In the genomic region with DNA sequence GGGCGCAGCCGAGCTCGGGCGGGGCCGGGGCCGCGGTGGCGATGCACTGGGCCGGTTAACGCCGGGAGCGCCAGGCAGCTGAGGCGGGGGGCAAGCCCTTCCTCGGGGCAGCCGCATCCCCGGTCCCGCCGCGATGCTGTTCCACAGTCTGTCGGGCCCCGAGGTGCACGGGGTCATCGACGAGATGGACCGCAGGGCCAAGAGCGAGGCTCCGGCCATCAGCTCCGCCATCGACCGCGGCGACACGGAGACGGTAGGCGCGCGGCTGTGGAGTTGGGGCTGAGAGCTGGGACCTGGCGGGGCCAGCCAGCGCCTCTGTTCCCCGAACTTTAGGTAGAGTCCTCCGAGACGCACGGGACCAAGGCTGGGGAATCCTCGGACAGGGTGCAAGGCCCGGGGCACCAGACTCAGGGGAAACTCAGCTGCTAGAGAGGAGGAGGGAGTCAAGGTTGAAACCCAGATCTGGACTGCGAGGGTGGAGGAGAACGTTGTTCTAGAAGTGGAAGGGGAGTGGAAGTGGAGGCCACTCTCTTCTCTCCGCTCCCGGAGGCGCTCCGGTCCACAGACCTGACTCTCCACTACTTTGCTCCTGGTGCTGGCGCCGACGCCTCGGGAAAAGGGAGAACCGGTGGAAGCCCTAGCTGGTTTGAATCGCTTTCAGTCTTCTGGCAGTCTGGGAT, we compare ENCODE assay signal across 8 mouse cellular contexts. TPM values are rescaled to one million over a fixed set of nuclear protein-coding genes. Genes with fewer than 3 reads are reported as not detected.
A peak's percentile ranks its signal among the peaks of the same experiment; 100 is the strongest.
DNase-seq lines count a peak whose midpoint lies in the region; TF ChIP-seq lines count a peak whose summit lies in the region.

No protein-coding gene starts in this region.

- H3K36me3 ChIP-seq in thymus, adult 2 months (ENCODE audit: control insufficient read depth, insufficient read depth, low read length): no peaks in the 10 kb centered on the region
- H3K36me3 ChIP-seq in limb, embryonic 10.5 days: peaks cover 19% of the 10 kb centered on the region

- H3K9me3 ChIP-seq in limb, embryonic 10.5 days (replicated peaks): no peaks in the 10 kb centered on the region

- peak overlapping the region; percentile 47 for H3K4me3 ChIP-seq in thymus, adult 2 months (ENCODE audit: control insufficient read depth, insufficient read depth, low read length)
- H3K4me3 ChIP-seq in limb, embryonic 10.5 days: peak overlapping the region; percentile 80
- peak overlapping the region; percentile 33 for H3K4me3 ChIP-seq in olfactory bulb, adult 2 months (ENCODE audit: insufficient read depth, low read depth, low read length)

- TF ChIP-seq CTCF in thymus, adult 2 months (IDR thresholded peaks at IDR 0.05; ENCODE audit: borderline replicate concordance, control insufficient read depth, extremely low read depth, insufficient read depth, low read length, poor library complexity): no peak
- TF ChIP-seq CTCF in olfactory bulb, adult 2 months (IDR thresholded peaks at IDR 0.05; ENCODE audit: insufficient read depth, low read depth, low read length): no peak

- no peak overlapping the region for H3K27ac ChIP-seq in thymus, adult 2 months (ENCODE audit: control insufficient read depth, insufficient read depth, low read length)
- H3K27ac ChIP-seq in limb, embryonic 10.5 days: peak overlapping the region; percentile 97
- no peak overlapping the region for H3K27ac ChIP-seq in olfactory bulb, adult 2 months (ENCODE audit: insufficient read depth, low read depth, low read length)

- 3% methylated on average over 56 of the region's 57 CpGs for WGBS in thymus, adult 2 months
- WGBS in limb, embryonic 10.5 days: under 1% methylated on average over 57 of the region's 57 CpGs
- 1% methylated on average over 57 of the region's 57 CpGs for WGBS in olfactory bulb, adult 2 months

- peaks cover 58% of the 10 kb centered on the region for H3K27me3 ChIP-seq in thymus, adult 2 months (ENCODE audit: control insufficient read depth, insufficient read depth, low read length)
- peaks cover 88% of the 10 kb centered on the region for H3K27me3 ChIP-seq in limb, embryonic 10.5 days (ENCODE audit: low read depth, poor library complexity, severe bottlenecking)

- no peak for TF ChIP-seq POLR2A in thymus, adult 2 months (IDR thresholded peaks at IDR 0.05; ENCODE audit: control insufficient read depth, extremely low read depth, insufficient read depth, low read length, poor library complexity)
- no peak for TF ChIP-seq POLR2A in olfactory bulb, adult 2 months (IDR thresholded peaks at IDR 0.05; ENCODE audit: insufficient read depth, low read depth, low read length)

- peaks cover 26% of the 10 kb centered on the region for H3K4me1 ChIP-seq in thymus, adult 2 months (replicated peaks; ENCODE audit: control insufficient read depth, insufficient read depth, low read length)
- peaks cover 98% of the 10 kb centered on the region for H3K4me1 ChIP-seq in limb, embryonic 10.5 days
- peaks cover 36% of the 10 kb centered on the region for H3K4me1 ChIP-seq in olfactory bulb, adult 2 months (ENCODE audit: control insufficient read depth, insufficient read depth, low read length)

- DNase-seq in adrenal gland, adult 2 months: peak; percentile 30
- DNase-seq in adrenal gland, postnatal 25 days: no peak
- no peak for DNase-seq in thymus, adult 2 months
- DNase-seq in thymus, postnatal 10 days (ENCODE audit: low spot score in 2 of 2): no peak
- peak; percentile 76 for DNase-seq in limb, embryonic 10.5 days (ENCODE audit: low spot score)
- no peak for DNase-seq in T-cell, adult 2 months (ENCODE audit: low spot score)
- DNase-seq in urinary bladder, postnatal 4 days (ENCODE audit: low spot score in 2 of 2): no peak

RNA-seq across cellular contexts. Expression of gene Lhx2, which starts 12.7 kb away (rescaled TPM):
- total RNA-seq in adrenal gland, adult 2 months (2021): not detected
- 0.07 TPM in 1 of 2 replicates, not detected in the other for polyA plus RNA-seq in adrenal gland, adult 2 months (2012; rRNA removed)
- total RNA-seq in adrenal gland, postnatal 25 days (2021): not detected in 2 replicates
- 2.5 and 4.7 TPM in 2 replicates for polyA plus RNA-seq in thymus, adult 2 months (2012; rRNA removed)
- polyA plus RNA-seq in limb, embryonic 10.5 days (2016; fragmentation: Nextera tagmentation; extraction: Ambion mirVana): 33.7 and 48.4 TPM in 2 replicates
- polyA plus RNA-seq in olfactory bulb, adult 2 months (2012; ENCODE audit: insufficient read depth, insufficient read length, low replicate concordance, missing spikeins): not detected in 2 replicates

Comparison
In these comparisons a context has a peak if more than half of its experiments do, and no peak if none do; other contexts are left out.
1. DNase-seq: peak in adrenal gland, adult 2 months (single experiment) and limb, embryonic 10.5 days (single experiment); none in adrenal gland, postnatal 25 days (single experiment), thymus, adult 2 months (single experiment), thymus, postnatal 10 days (0 of 2), T-cell, adult 2 months (single experiment) and urinary bladder, postnatal 4 days (0 of 2).
2. Peak in every context shown above with its lines, with median percentiles within 50 percentile points of each other: H3K4me3 ChIP-seq.